Mouse (Mus musculus): ENCODE measurements at regions not wholly inside any gene's neighbourhood (a gene's known extent, or its start where the extent isn't known, plus 50 kb on each side); places are given as distances from the start of the nearest gene placed in this dataset.

GRCm38 (mm10) chr3:37875331-37876015 lies 151.2 kb upstream of the Gm5148 start:
- no peak for DNase-seq (ENCODE audit: low read depth)

GRCm38 (mm10) chr3:37874864-37875263 lies 150.6 kb upstream of the Gm5148 start:
- no peak for DNase-seq (ENCODE audit: low read depth)

- DNase-seq (ENCODE audit: low read depth), result no peak
Observed at GRCm38 (mm10) chr3:37874346-37874745, 150.1 kb upstream of the Gm5148 start.

GRCm38 (mm10) chr3:37872329-37872728 lies 148.0 kb upstream of the Gm5148 start:
- no peak for DNase-seq (ENCODE audit: low read depth)

- DNase-seq (ENCODE audit: low read depth), result no peak
Observed at GRCm38 (mm10) chr3:37871076-37871475, 146.8 kb upstream of the Gm5148 start.

- DNase-seq (ENCODE audit: low read depth), result no peak
Observed at GRCm38 (mm10) chr3:37868454-37868853, 144.2 kb upstream of the Gm5148 start.

GRCm38 (mm10) chr3:37862756-37863155 lies 138.5 kb upstream of the Gm5148 start:
- no peak for DNase-seq (ENCODE audit: low read depth)

GRCm38 (mm10) chr3:37860715-37861461 lies 136.6 kb upstream of the Gm5148 start:
- no peak for DNase-seq (ENCODE audit: low read depth)

- peak; percentile 32 for DNase-seq (ENCODE audit: low read depth)
Observed at GRCm38 (mm10) chr3:37860034-37860714, 135.9 kb upstream of the Gm5148 start.

- DNase-seq (ENCODE audit: low read depth), result no peak
Observed at GRCm38 (mm10) chr3:37858624-37859302, 134.5 kb upstream of the Gm5148 start.

GRCm38 (mm10) chr3:37846191-37847003 lies 122.1 kb upstream of the Gm5148 start:
- DNase-seq (ENCODE audit: low read depth), result peak; percentile 18

- peak; percentile 17 for DNase-seq (ENCODE audit: low read depth)
Observed at GRCm38 (mm10) chr3:37845313-37846023, 121.2 kb upstream of the Gm5148 start.

GRCm38 (mm10) chr3:37844731-37845312 lies 120.5 kb upstream of the Gm5148 start:
- DNase-seq (ENCODE audit: low read depth), result no peak

GRCm38 (mm10) chr3:37842289-37842688 lies 118.0 kb upstream of the Gm5148 start:
- DNase-seq (ENCODE audit: low read depth), result no peak

GRCm38 (mm10) chr3:37838896-37839295 lies 114.6 kb upstream of the Gm5148 start:
- DNase-seq (ENCODE audit: low read depth), result no peak

- no peak for DNase-seq (ENCODE audit: low read depth)
Observed at GRCm38 (mm10) chr3:37836749-37837148, 112.5 kb upstream of the Gm5148 start.

- no peak for DNase-seq (ENCODE audit: low read depth)
Observed at GRCm38 (mm10) chr3:37835687-37836086, 111.4 kb upstream of the Gm5148 start.

GRCm38 (mm10) chr3:37835135-37835534 lies 110.8 kb upstream of the Gm5148 start:
- no peak for DNase-seq (ENCODE audit: low read depth)

GRCm38 (mm10) chr3:37834626-37835025 lies 110.3 kb upstream of the Gm5148 start:
- DNase-seq (ENCODE audit: low read depth), result no peak

GRCm38 (mm10) chr3:37833387-37833786 lies 109.1 kb upstream of the Gm5148 start:
- no peak for DNase-seq (ENCODE audit: low read depth)

All from induced T-regulatory cell, adult 2 months (primary cell).